Mouse (Mus musculus): Measurements from ENCODE around the gene Ocm.

DNA sequence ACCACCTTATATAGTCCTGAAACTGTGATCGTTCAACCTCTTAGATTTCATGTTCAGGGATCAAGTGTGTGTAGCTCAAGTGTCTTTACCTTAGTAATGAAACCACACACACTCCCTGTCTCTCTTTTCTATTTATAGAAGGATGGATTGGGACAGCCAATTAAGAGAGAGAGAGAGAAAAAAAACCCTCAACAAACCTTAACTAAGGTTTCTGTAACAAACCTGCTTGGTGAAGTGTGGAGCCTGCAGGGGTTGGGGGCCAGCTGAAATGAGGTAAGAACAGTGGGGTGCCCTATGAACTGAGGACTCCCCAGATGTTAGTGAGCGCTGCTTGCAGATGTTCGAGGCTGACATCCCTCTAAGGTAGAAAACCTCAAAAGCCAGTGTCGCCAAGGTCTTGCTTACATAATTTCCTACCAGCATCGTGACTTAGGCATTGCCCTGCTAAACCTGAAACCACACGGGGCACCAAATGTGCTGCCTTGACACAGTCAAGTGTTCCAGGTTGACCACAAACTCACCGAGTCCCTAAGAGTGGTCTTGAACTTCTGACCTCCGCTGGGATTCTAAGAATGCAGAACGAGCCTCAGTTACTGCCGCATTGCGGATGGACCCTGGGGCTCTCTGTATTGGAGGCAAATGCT lies at the start of gene Ocm:
- TF ChIP-seq CTCF (IDR thresholded peaks at IDR 0.05; ENCODE audit: low read depth) (no peak), EP300 (IDR thresholded peaks at IDR 0.05; ENCODE audit: low read depth) (no peak)
